Mouse (Mus musculus) kidney, postnatal 0 days (tissue): ENCODE results near the gene Als2cr12. TPM values are rescaled to one million over a fixed set of nuclear protein-coding genes. Genes with fewer than 3 reads are reported as not detected.

Experiments
- ATAC-seq: fragments of 200-750 bp; cut with Nextera tagmentation; replicated peaks from 2 replicates; pipeline ENCODE4 v1.8.0; 2017; ENCODE audit warnings: low read depth, moderate number of reproducible peaks, moderate TSS enrichment, moderate library complexity; ENCODE audit not compliant: low FRiP score
- DNase-seq: peaks from one replicate; pipeline ENCODE4 v3.0.0-alpha.2; 2016; ENCODE audit warnings: low spot score
- H3K27ac ChIP-seq: fragments of 300-500 bp; sonication (generic); 2 replicates; pipeline ENCODE4 v1.5.1; 2014; ENCODE audit warnings: mild to moderate bottlenecking
- H3K27me3 ChIP-seq: fragments of 300-500 bp; sonication (generic); 2 replicates; pipeline ENCODE4 v1.6.1; 2014; ENCODE audit warnings: low read length, mixed read lengths; ENCODE audit not compliant: insufficient read depth
- H3K36me3 ChIP-seq: fragments of 300-500 bp; sonication (generic); 2 replicates; pipeline ENCODE4 v1.6.1; 2014; ENCODE audit warnings: low read length, mixed read lengths; ENCODE audit not compliant: insufficient read depth
- H3K4me1 ChIP-seq: fragments of 300-500 bp; sonication (generic); replicated peaks from 2 replicates; pipeline ENCODE4 v1.6.1; 2014; ENCODE audit warnings: antibody characterized with exemption, low read length, mixed read lengths; ENCODE audit not compliant: insufficient read depth
- H3K4me2 ChIP-seq: fragments of 300-500 bp; sonication (generic); 2 replicates; pipeline ENCODE4 v1.6.1; 2014; ENCODE audit warnings: mild to moderate bottlenecking, low read length, moderate library complexity, mixed read lengths
- H3K4me3 ChIP-seq: fragments of 300-500 bp; sonication (generic); replicated peaks from 2 replicates; pipeline ENCODE4 v1.5.1; 2014; ENCODE audit warnings: low read depth, low read length
- H3K9ac ChIP-seq: fragments of 300-500 bp; sonication (generic); 2 replicates; pipeline ENCODE4 v1.6.1; 2014; ENCODE audit warnings: low read depth, low read length
- H3K9me3 ChIP-seq: fragments of 300-500 bp; sonication (generic); replicated peaks from 2 replicates; pipeline ENCODE4 v1.6.1; 2016; ENCODE audit warnings: low read length, inconsistent platforms, mixed read lengths
- CTCF ChIP-seq: IDR thresholded peaks from 2 replicates; pipeline ENCODE4 v1.5.1; 2016; ENCODE audit warnings: antibody characterized with exemption, low read depth, mild to moderate bottlenecking, moderate library complexity
- WGBS: fragments of 180-500 bp; shearing (Covaris S2); extraction: QIAGEN DNeasy Blood & Tissue Kit; methylation state at CpG from one replicate; pipeline ENCODE4 v1.1.7; 2014; 5-methylcytosine and 5-hydroxymethylcytosine counted together
- polyA plus RNA-seq: library from polyadenylated mRNA; unstranded; fragments of >200 nt; fragmentation: Nextera tagmentation; extraction: Ambion mirVana; gene quantifications from 2 replicates; pipeline ENCODE4 v1.2.1, GENCODE M21; 2015

The Als2cr12 gene
- polyA plus RNA-seq, 1 experiment from 2014 or later = 0.92 TPM

GRCm38 (mm10) chr1:58714361-58714760 lies 18.6 kb upstream of the Als2cr12 start:
- no peak for TF ChIP-seq CTCF
- H3K4me2 ChIP-seq = peak overlapping the region; percentile 83
- H3K4me1 ChIP-seq = peaks cover 12% of the 10 kb centered on the region; the same call in 1 of the 2 replicates
- no peaks in the 10 kb centered on the region for H3K27me3 ChIP-seq
- no peaks in the 10 kb centered on the region for H3K9me3 ChIP-seq
- ATAC-seq (no peak), DNase-seq (no peak)
- H3K36me3 ChIP-seq = peaks cover 16% of the 10 kb centered on the region; the same call in 1 of the 2 replicates
- peak overlapping the region; percentile 81 for H3K4me3 ChIP-seq
- peak overlapping the region; percentile 100 for H3K27ac ChIP-seq
- peak overlapping the region; percentile 91 for H3K9ac ChIP-seq
- 43% methylated on average over 1 of the region's 1 CpGs for WGBS

- H3K9me3 ChIP-seq = no peaks in the 10 kb centered on the region
- H3K36me3 ChIP-seq = 0 out of 2 replicates have a peak, but pooled peaks cover 11% of the 10 kb centered on the region
- no peak for DNase-seq
- H3K9ac ChIP-seq = peak overlapping the region; percentile 91
- no peaks in the 10 kb centered on the region for H3K27me3 ChIP-seq
- H3K4me3 ChIP-seq = peak overlapping the region; percentile 81
- ATAC-seq = no peak
- 14% methylated on average over 4 of the region's 4 CpGs for WGBS
- peaks cover 12% of the 10 kb centered on the region; the same call in 1 of the 2 replicates for H3K4me1 ChIP-seq
- TF ChIP-seq CTCF = no peak
- H3K27ac ChIP-seq = peak overlapping the region; percentile 100
- H3K4me2 ChIP-seq = peak overlapping the region; percentile 83
These were observed 18.1 kb upstream of the Als2cr12 start for GRCm38 (mm10) chr1:58713893-58714231.

GRCm38 (mm10) chr1:58713081-58713892 lies 17.5 kb upstream of the Als2cr12 start:
- peak overlapping the region; percentile 83 for H3K4me2 ChIP-seq
- peaks cover 12% of the 10 kb centered on the region; the same call in 1 of the 2 replicates for H3K4me1 ChIP-seq
- ATAC-seq = peak; percentile 10
- H3K27me3 ChIP-seq = no peaks in the 10 kb centered on the region
- peak overlapping the region; percentile 100 for H3K27ac ChIP-seq
- peak overlapping the region; percentile 91 for H3K9ac ChIP-seq
- TF ChIP-seq CTCF = peak; percentile 28; the same call in 1 of the 2 replicates
- peak overlapping the region; percentile 81 for H3K4me3 ChIP-seq
- H3K9me3 ChIP-seq = no peaks in the 10 kb centered on the region
- WGBS = 4% methylated on average over 31 of the region's 31 CpGs
- H3K36me3 ChIP-seq = 0 out of 2 replicates have a peak, but pooled peaks cover 10% of the 10 kb centered on the region
- peak; percentile 96 for DNase-seq

- Histone ChIP-seq H3K4me3 (peak overlapping the region; percentile 81), H3K9me3 (no peaks in the 10 kb centered on the region), H3K4me2 (peak overlapping the region; percentile 83), H3K27ac (peak overlapping the region; percentile 100), H3K9ac (peak overlapping the region; percentile 91), H3K4me1 (peaks cover 12% of the 10 kb centered on the region; the same call in 1 of the 2 replicates), H3K27me3 (no peaks in the 10 kb centered on the region), H3K36me3 (0 out of 2 replicates have a peak, but pooled peaks cover 4% of the 10 kb centered on the region)
- no peak for TF ChIP-seq CTCF
- ATAC-seq (peak; percentile 91), DNase-seq (peak; percentile 94)
- WGBS = 10% methylated on average over 15 of the region's 17 CpGs
These were observed 16.6 kb upstream of the Als2cr12 start for GRCm38 (mm10) chr1:58712076-58713061.

GRCm38 (mm10) chr1:58711365-58712016 lies 15.7 kb upstream of the Als2cr12 start, which contains the start of gene Cflar:
TSS of gene Cflar (plus strand) at chr1:58711508.
- Histone ChIP-seq H3K9me3 (no peaks in the 10 kb centered on the region), H3K9ac (peak within 1 kb of the TSS; percentile 84), H3K36me3 (0 out of 2 replicates have a peak, but pooled peaks cover 4% of the 10 kb centered on the region), H3K4me1 (peaks cover 12% of the 10 kb centered on the region; the same call in 1 of the 2 replicates), H3K4me2 (peak within 1 kb of the TSS; percentile 83), H3K27ac (peak within 1 kb of the TSS; percentile 100), H3K27me3 (no peaks in the 10 kb centered on the region), H3K4me3 (peak within 1 kb of the TSS; percentile 63)
- DNase-seq (peak; percentile 79), ATAC-seq (peak; percentile 57)
- WGBS = under 1% methylated on average over 45 of the region's 45 CpGs
- no peak for TF ChIP-seq CTCF
